Mouse (Mus musculus) hindbrain, embryonic 11.5 days (tissue): Measurements from ENCODE around the gene Schip1. TPM values are rescaled to one million over a fixed set of nuclear protein-coding genes. Genes with fewer than 3 reads are reported as not detected.

ENCODE experiments used
- ATAC-seq: fragments of 200-750 bp; cut with Nextera tagmentation; 2 replicates; pipeline ENCODE4 v1.8.0; 2017; ENCODE audit warnings: mild to moderate bottlenecking, moderate TSS enrichment, moderate library complexity; ENCODE audit not compliant: low FRiP score
- DNase-seq: peaks from one replicate; pipeline ENCODE4 v3.0.0-alpha.2; 2015; ENCODE audit warnings: low spot score
- H3K27ac ChIP-seq: fragments of 300-500 bp; sonication (generic); 2 replicates; pipeline ENCODE4 v1.5.1; 2014; ENCODE audit warnings: mild to moderate bottlenecking, low read depth, low read length
- H3K27me3 ChIP-seq: fragments of 300-500 bp; sonication (generic); 2 replicates; pipeline ENCODE4 v1.6.1; 2014; ENCODE audit warnings: mild to moderate bottlenecking, low read length, moderate library complexity, mixed read lengths; ENCODE audit not compliant: control insufficient read depth, insufficient read depth
- H3K36me3 ChIP-seq: fragments of 300-500 bp; sonication (generic); 2 replicates; pipeline ENCODE4 v1.6.1; 2014; ENCODE audit warnings: mild to moderate bottlenecking, low read length, moderate library complexity, mixed read lengths; ENCODE audit not compliant: control insufficient read depth, insufficient read depth
- H3K4me1 ChIP-seq: fragments of 300-500 bp; sonication (generic); replicated peaks from 2 replicates; pipeline ENCODE4 v1.6.1; 2014; ENCODE audit warnings: low read length, mixed read lengths; ENCODE audit not compliant: control insufficient read depth, insufficient read depth
- H3K4me2 ChIP-seq: fragments of 300-500 bp; sonication (generic); replicated peaks from 2 replicates; pipeline ENCODE4 v1.6.1; 2014; ENCODE audit warnings: mild to moderate bottlenecking, low read depth, low read length
- H3K4me3 ChIP-seq: fragments of 300-500 bp; sonication (generic); 2 replicates; pipeline ENCODE4 v1.5.1; 2014; ENCODE audit warnings: low read depth, low read length
- H3K9ac ChIP-seq: fragments of 300-500 bp; sonication (generic); 2 replicates; pipeline ENCODE4 v1.6.1; 2014; ENCODE audit warnings: low read depth, low read length
- H3K9me3 ChIP-seq: fragments of 300-500 bp; sonication (generic); 2 replicates; pipeline ENCODE4 v1.6.1; 2016; ENCODE audit warnings: low read length; ENCODE audit not compliant: control insufficient read depth
- WGBS: fragments of 180-500 bp; shearing (Covaris S2); extraction: QIAGEN DNeasy Blood & Tissue Kit; methylation state at CpG from one replicate; pipeline ENCODE4 v1.1.7; 2014; 5-methylcytosine and 5-hydroxymethylcytosine counted together
- polyA plus RNA-seq: library from polyadenylated mRNA; unstranded; fragments of >200 nt; fragmentation: Nextera tagmentation; extraction: Ambion mirVana; gene quantifications from 2 replicates; pipeline ENCODE4 v1.2.1, GENCODE M21; 2014

Schip1 gene
- polyA plus RNA-seq, 1 experiment from 2014 or later, result 115 TPM

DNA sequence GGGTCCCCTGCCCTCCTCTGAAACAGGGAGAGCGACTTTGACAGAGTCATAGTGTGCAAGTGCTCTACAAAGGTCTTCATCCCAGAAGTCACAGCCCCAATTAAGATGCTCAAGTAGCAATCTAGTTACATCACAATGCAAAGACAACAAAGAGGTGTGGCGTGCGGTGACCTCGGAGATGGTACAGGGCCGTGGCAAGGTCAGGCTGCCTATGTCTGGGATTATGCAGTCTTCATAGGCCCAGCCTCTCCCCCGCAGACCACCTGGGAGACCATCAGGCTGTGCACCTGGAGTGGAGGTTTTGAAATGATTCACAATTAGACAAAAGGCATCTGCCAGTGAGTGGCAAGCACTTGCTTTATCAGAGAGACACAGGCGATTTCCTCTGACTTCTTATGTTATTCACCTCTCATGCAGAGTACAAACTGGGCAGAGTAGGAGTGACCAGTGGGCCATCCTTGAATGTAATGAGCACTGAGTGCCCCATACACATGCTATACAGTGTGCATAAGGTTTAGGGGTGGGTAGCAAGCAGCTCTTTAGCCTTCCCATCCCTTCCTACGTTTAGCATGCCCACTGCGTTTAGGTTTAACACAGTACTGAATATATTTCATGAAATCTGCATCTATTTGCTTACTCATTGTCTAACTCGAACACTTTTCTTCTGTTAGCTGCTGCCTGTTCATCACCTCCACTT is 500.5 kb downstream of the Schip1 start:
- H3K9ac ChIP-seq, result no peak overlapping the region
- no peak overlapping the region for H3K4me3 ChIP-seq
- no peaks in the 10 kb centered on the region for H3K27me3 ChIP-seq
- no peak overlapping the region for H3K4me2 ChIP-seq
- DNase-seq (no peak), ATAC-seq (0 out of 2 replicates have a peak, but pooled peaks have one; percentile 51)
- 59% methylated on average over 10 of the region's 10 CpGs for WGBS
- H3K9me3 ChIP-seq, result no peaks in the 10 kb centered on the region
- H3K36me3 ChIP-seq, result no peaks in the 10 kb centered on the region
- no peak overlapping the region for H3K27ac ChIP-seq
- no peaks in the 10 kb centered on the region for H3K4me1 ChIP-seq

DNA sequence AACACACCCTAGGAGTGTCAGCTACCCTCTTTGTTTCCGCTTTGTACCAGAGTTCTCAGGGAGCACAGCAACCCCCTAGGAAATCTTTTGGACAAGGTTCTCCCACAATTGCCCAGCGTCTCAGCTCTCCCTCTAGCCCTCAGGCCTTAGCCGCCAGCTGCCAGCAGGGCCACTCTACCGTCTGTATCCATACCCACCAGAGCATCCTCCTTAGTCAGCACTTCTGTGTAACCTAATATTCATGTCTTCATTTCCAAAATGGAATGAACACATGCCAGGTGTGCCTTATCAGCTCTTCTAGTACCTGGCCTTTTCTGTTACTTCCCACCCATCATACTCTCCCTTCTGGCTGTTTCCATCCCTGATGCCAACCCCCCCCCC is 501.1 kb downstream of the Schip1 start:
- no peak overlapping the region for H3K27ac ChIP-seq
- H3K9ac ChIP-seq, result no peak overlapping the region
- no peak overlapping the region for H3K4me2 ChIP-seq
- no peaks in the 10 kb centered on the region for H3K9me3 ChIP-seq
- no peaks in the 10 kb centered on the region for H3K36me3 ChIP-seq
- H3K4me1 ChIP-seq, result no peaks in the 10 kb centered on the region
- ATAC-seq, result no peak
- no peak overlapping the region for H3K4me3 ChIP-seq
- H3K27me3 ChIP-seq, result no peaks in the 10 kb centered on the region
- DNase-seq, result no peak
- 50% methylated on average over 4 of the region's 4 CpGs for WGBS

GRCm38 (mm10) chr3:68567581-68567980 is 503.0 kb downstream of the Schip1 start:
- no peaks in the 10 kb centered on the region for H3K9me3 ChIP-seq
- WGBS, result 86% methylated on average over 7 of the region's 7 CpGs
- DNase-seq (no peak), ATAC-seq (no peak)
- H3K9ac ChIP-seq, result no peak overlapping the region
- H3K27me3 ChIP-seq, result no peaks in the 10 kb centered on the region
- no peak overlapping the region for H3K27ac ChIP-seq
- H3K4me3 ChIP-seq, result no peak overlapping the region
- H3K4me2 ChIP-seq, result no peak overlapping the region
- no peaks in the 10 kb centered on the region for H3K4me1 ChIP-seq
- no peaks in the 10 kb centered on the region for H3K36me3 ChIP-seq

DNA sequence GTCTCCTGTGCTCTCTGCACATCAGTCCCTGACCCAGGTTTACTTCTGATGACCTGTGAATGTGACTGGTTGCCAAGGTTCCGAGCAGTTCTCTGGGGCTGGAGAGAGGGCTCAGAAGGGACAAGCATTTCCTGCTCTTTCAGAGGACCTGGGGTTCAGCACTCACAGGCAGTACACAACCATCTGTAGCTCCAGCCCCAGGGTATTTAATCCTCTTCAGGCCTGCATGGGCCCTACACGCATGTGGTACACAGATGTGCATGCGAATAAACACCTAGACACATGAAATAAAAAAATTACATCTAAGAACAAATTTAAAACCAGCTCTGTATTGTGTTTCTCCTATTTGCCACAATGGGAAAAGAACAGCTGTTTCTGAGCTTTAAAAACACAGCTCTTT is 503.5 kb downstream of the Schip1 start:
- H3K27ac ChIP-seq, result no peak overlapping the region
- WGBS, result 83% methylated on average over 3 of the region's 3 CpGs
- no peaks in the 10 kb centered on the region; the same call in 1 of the 2 replicates for H3K4me1 ChIP-seq
- no peaks in the 10 kb centered on the region for H3K9me3 ChIP-seq
- no peak overlapping the region for H3K9ac ChIP-seq
- H3K36me3 ChIP-seq, result no peaks in the 10 kb centered on the region
- DNase-seq (no peak), ATAC-seq (no peak)
- no peaks in the 10 kb centered on the region for H3K27me3 ChIP-seq
- no peak overlapping the region for H3K4me3 ChIP-seq
- no peak overlapping the region for H3K4me2 ChIP-seq

- ATAC-seq (no peak), DNase-seq (no peak)
- H3K9me3 ChIP-seq, result no peaks in the 10 kb centered on the region
- WGBS, result 37% methylated on average over 7 of the region's 7 CpGs
- no peaks in the 10 kb centered on the region for H3K27me3 ChIP-seq
- no peaks in the 10 kb centered on the region for H3K36me3 ChIP-seq
- H3K27ac ChIP-seq, result no peak overlapping the region
- no peak overlapping the region for H3K9ac ChIP-seq
- H3K4me3 ChIP-seq, result no peak overlapping the region
- H3K4me2 ChIP-seq, result no peak overlapping the region
- no peaks in the 10 kb centered on the region; the same call in 1 of the 2 replicates for H3K4me1 ChIP-seq
These were observed 504.1 kb downstream of the Schip1 start for GRCm38 (mm10) chr3:68568716-68569115.

- Histone ChIP-seq H3K4me3 (no peak overlapping the region), H3K9me3 (no peaks in the 10 kb centered on the region), H3K36me3 (no peaks in the 10 kb centered on the region), H3K27ac (no peak overlapping the region), H3K4me1 (no peaks in the 10 kb centered on the region; the same call in 1 of the 2 replicates), H3K27me3 (no peaks in the 10 kb centered on the region), H3K4me2 (no peak overlapping the region), H3K9ac (no peak overlapping the region)
- 80% methylated on average over 4 of the region's 4 CpGs for WGBS
- ATAC-seq, result no peak
- DNase-seq, result no peak
These were observed 505.7 kb downstream of the Schip1 start for GRCm38 (mm10) chr3:68570319-68570718.

GRCm38 (mm10) chr3:68572249-68573225 is 507.9 kb downstream of the Schip1 start:
- Histone ChIP-seq H3K9me3 (no peaks in the 10 kb centered on the region), H3K9ac (peak overlapping the region; percentile 61), H3K4me1 (no peaks in the 10 kb centered on the region; the same call in 1 of the 2 replicates), H3K4me3 (peak overlapping the region; percentile 38), H3K27ac (peak overlapping the region; percentile 92), H3K36me3 (no peaks in the 10 kb centered on the region), H3K4me2 (peak overlapping the region; percentile 53), H3K27me3 (no peaks in the 10 kb centered on the region)
- DNase-seq (peak; percentile 79), ATAC-seq (peak; percentile 94)
- WGBS, result 9% methylated on average over 28 of the region's 28 CpGs

GRCm38 (mm10) chr3:68573226-68573624 is 508.6 kb downstream of the Schip1 start:
- Histone ChIP-seq H3K4me3 (peak overlapping the region; percentile 38), H3K4me1 (no peaks in the 10 kb centered on the region; the same call in 1 of the 2 replicates), H3K9me3 (no peaks in the 10 kb centered on the region), H3K27me3 (no peaks in the 10 kb centered on the region), H3K36me3 (no peaks in the 10 kb centered on the region), H3K4me2 (peak overlapping the region; percentile 53), H3K9ac (peak overlapping the region; percentile 38), H3K27ac (peak overlapping the region; percentile 92)
- DNase-seq (no peak), ATAC-seq (no peak)
- 62% methylated on average over 3 of the region's 3 CpGs for WGBS
